Mouse (Mus musculus) monocyte, adult 5-6 weeks (primary cell): Measurements from ENCODE around the gene Klhdc2. TPM values are rescaled to one million over a fixed set of nuclear protein-coding genes. Genes with fewer than 3 reads are reported as not detected.

Experiments used
- ATAC-seq: fragments of 153-309, 156-312 bp; replicated peaks from 2 replicates; pipeline ENCODE4 v1.8.0; 2017; ENCODE audit warnings: mild to moderate bottlenecking; ENCODE audit not compliant: low TSS enrichment, insufficient number of reproducible peaks, severe bottlenecking, poor library complexity, low FRiP score
- total RNA-seq: library from RNA; stranded (forward); fragments of 200-1000, 200-491, 200-594 nt; gene quantifications from 3 replicates; pipeline ENCODE4 v1.2.3, GENCODE M21; 2017

Klhdc2 gene
- total RNA-seq, 1 experiment from 2014 or later, result 47.6 TPM

DNA sequence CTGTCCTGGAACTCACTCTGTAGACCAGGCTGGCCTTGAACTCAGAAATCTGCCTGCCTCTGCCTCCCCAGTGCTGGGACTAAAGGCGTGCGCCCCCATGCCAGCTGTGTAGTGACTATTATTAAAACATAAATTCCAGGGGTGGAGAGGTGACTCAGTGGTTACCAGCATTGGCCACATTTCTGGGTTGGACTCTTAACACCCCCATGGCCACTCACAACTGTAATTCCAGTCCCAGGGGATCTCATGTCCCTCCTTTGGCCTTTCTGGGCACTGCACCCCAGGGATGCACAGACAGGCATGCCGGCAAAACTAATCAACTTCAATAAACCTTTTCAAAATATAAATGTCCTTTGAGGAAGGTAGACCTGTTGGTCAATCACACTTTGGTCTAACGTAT, 1.8 kb downstream of the Klhdc2 start:
- no peak for ATAC-seq

DNA sequence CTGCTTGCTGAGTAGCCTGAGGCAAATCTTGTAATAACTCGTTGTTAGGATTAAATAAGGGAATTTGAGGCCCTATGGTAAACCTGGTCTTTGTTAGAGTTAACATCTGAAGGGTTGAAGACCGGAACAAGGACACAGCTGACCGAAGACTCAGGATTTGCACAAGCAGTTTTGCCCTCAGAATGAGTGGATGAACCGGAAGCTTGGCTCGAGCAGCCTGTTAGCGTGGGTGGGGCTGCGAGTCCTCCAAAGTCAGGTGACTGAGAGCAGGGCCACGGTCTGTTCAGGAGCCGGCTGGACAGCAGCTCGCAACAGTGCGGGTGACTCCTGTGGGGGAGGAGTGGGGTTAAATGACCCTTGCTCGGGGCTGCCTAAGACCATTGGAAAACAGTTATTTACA, 2.8 kb downstream of the Klhdc2 start:
- ATAC-seq, result no peak

DNA sequence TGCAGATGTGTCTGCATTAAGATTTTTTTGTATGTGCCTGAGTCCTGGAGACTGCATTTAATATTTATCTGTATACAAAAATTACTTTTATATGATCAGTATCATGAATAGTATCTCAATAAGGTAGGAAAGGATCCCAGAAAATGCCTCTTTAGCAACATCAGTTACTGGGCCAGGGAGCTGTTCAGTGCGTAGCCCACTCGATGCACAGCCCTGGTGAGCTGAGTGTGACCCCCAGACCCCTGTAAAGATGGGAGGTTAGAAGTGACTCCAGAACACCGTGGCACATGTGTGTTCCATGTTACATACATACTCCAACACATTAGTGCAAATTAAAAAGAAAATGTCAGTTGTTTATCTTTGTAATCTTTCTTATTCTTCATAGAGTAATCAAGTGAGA, 3.4 kb downstream of the Klhdc2 start:
- ATAC-seq, result no peak

DNA sequence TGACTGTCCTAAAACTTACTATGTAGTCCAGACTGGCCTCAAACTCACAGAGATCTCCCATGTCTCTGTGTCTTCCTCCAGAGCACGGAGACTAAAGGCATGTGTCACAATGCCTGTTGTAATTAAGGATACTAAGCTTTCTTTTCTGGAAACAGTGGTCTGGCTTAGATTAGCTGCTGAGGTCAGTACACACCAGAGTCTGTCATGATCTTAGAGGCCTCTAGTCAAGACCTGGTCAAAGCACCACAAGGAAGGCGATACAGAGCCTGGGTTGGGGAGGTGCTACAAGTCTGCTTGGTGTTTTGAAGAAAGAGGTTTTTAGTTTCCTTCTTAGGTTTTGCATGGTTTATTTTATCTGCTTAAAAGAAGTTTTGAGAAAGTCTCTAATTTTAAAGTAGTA, 3.9 kb downstream of the Klhdc2 start:
- no peak for ATAC-seq

DNA sequence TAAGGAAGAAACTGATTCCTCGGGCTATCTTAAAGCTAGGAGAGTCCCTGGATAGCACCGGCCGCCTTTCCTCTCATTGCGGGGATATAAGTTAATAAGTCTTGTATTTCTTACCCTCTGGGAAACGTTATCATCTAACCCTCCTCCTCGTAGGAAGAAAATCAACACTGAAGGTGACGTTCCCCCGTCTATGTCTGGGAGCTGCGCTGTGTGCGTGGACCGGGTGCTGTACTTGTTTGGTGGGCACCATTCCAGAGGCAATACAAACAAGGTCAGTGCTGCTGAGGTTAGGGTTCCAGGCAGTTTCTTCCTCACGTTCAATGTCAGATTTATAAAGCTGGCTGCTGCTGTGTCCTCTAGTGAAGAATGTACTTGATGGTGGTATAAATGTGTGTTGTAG, 5.7 kb downstream of the Klhdc2 start:
- no peak for ATAC-seq

DNA sequence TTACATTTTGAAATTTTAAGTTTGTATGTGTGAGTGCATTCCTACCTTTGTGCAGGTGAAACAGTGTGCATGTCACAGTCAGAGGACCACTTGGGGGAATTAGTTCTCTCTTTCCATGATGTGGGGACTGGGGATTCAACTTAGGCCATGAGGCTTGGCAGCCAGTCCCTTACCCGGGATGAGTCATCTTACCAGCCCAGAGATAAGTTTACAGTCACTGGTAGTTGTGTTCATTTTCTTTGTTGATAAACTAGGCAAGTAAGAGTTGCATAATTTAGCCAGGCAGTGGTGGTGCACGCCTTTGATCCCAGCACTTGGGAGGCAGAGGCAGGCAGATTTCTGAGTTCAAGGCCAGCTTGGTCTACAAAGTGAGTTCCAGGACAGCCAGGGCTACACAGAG, 7.6 kb downstream of the Klhdc2 start:
- no peak for ATAC-seq

DNA sequence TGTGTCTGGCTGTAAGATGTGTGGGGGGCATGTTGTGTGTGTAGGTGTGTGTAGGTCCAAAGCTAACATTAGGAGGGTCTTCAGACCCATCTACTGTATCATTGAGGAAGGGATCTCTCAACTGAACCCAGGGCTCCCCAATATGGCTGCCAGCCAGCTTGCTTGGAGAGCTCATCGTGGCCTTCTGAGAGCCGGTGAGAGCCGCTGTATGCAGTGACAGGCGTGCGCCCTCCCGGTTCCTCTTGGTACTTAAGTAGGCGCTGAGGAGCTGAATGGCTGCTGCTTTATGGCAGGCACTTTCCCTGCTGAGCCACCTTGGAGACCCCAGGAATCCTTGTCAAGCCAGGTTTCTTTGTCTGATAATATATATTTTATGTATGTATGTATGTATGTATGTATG, 9.9 kb downstream of the Klhdc2 start:
- no peak for ATAC-seq

DNA sequence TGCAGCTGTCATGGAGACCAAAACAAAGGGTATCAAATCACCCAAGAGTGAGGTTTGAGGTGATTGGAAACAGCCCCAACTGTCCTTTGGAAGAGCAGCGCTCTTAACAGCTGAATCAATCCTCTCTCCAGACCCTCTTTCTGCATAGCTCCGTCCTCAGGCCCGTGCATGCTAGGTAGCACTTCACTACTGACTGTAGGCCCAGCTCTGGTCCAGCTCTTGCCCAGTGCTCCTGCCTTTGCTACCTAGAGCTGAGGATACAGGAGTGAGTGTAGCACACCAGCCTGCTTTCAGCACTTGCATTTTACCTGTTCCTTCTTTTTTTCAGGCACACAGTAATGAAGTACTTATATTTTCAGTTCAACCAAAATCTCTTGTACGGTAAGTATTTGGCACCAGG, 13.2 kb downstream of the Klhdc2 start:
- ATAC-seq, result no peak

DNA sequence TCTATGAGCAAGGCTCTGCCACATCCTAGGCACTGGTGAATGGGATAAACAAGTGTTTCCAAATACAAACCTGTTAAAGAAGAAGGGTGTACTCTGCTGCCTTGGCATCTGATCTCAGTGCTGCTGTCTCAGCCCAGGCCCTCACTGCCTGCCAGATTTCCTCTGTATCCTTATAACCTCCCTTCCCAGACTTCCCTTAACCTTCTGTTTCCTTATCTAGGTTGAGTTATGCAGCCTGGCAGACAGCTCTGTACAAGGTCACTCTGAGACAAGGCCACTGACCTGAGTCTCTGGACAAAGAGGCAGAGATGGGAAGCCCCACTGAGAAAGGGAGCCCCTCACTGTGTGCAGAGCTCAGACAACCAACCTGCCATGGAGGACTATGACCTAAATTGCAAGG, 21.9 kb downstream of the Klhdc2 start:
- ATAC-seq, result no peak

DNA sequence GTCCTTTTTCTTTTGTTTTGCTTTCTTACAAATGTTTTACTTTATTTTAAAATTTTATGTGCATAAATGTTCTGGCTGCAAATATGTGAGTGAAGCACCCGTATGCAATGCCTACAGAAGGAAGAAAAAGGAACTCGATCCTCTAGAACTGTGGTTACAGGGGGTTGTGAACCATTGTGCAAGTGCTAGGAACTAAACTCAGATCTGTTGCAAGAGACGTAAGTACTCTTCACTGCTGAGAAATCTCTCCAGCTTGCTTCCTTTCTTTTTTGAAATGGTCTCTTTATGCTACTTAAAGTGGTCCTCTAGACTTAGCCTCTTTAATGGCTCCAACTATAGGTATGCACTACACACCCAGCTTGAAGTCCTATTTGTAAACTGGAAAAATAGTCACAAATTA, 34.7 kb downstream of the Klhdc2 start:
- peak; percentile 88 for ATAC-seq

DNA sequence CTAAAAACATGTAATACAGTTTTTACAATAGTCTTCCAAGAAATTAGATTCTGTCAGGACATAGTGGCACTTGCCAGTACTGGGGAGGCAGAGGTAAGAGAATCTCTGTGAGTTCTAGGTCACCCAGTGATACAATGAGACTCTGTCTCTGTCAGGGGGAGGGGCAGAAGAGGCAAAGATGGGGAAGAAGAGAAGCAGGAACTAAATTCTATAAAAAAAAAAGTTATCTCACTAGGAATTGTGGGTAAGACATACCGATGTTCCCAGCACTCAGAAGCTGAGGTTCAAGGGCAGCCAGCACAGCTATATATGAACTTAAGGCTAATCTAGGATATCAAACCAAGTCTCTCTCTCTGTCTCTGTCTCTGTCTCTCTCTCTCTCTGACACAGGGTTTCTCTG, 35.7 kb downstream of the Klhdc2 start:
- ATAC-seq, result peak; percentile 64

DNA sequence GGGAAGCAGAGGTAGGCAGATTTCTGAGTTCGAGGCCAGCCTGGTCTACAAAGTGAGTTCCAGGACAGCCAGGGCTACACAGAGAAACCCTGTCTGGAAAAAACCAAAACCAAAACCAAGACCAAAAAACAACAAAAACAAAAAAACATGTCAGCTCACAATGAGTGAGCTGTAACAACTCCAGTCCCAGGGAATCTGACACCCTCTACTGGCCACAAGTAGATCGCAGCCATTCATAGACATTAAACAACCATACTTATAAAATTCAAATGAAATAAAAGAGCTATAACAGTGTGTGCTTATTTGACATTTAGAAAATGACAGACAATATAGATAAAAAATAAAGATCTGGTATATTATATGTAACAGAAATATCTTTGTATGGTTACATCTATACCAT, 37.1 kb downstream of the Klhdc2 start:
- ATAC-seq, result 0 out of 2 replicates have a peak, but pooled peaks have one; percentile 55

DNA sequence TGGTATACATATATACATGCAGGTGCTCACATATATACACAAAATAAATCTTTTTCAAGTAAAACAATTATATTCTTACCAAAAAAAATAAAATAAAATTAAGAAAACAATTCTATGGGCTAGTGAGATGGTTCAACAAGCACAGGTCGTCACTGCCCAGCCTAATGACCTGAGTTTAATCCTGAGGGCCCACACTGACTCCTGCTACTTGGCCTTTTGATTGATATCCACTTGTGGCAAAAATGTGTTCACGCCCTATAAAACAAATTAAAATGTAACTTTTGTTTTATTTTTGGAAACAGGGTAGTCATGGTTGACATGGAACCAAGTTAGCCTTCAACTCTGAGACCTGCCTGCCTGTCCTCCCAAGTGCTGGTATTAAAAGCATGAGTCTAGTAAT, 53.4 kb downstream of the Klhdc2 start:
- ATAC-seq, result no peak

DNA sequence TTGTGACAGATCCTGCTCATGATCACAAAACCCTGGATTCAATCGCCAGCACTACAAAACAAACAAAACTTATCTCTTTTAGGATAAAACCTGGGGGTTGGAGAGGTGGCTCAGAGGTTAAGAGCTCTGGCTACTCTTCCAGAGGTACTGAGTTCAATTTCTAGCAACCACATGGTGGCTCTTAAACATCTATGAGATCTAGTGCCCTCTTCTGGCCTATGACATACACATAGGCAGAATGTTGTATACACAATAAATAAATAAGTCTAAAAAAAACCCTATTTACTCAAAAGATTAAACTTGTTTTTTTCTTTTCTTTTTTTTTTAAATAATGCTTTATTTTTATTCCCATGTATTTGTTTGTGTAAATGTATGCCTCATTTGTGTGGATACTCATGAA, 55.2 kb downstream of the Klhdc2 start:
- no peak for ATAC-seq

DNA sequence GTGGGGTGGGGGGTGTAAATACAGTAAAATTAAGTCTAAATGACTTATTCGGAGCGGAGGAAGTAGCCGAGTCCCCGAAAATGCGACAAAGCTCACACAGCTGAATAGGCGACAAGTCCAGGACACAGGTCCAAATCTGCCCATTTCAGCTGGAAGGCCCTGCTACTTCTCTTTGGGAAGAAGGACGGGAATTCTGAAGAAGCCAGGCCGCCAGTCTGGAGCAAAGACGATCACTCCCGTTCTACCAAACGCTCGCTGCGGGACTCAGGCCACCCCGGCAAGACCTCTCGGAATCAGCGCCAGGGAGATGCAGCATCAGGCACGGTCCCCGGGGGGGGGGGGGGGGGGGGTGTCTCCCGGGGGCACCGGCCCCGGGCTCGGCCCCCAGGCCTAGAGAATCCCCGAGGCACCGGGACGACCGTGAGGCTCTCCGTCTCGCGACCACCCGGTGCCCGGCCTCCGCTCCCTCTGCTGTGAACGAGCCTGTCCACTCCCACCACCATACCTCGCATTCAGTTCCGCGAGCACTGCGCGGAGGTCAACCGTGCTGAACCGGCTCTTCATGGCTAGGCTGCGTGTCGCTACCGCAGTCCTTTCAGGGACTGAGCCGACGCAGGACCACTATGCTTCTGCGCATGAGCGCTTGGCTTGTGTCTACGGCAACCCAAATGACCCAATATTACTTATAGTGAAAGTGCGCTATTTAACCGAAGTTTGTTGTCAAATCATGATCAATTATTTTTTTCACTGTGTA, 60.2 kb downstream of the Klhdc2 start, which contains the start of gene Nemf:
Nemf (minus strand) TSS at position 620 of the 754 bp plus-strand sequence.
- ATAC-seq, result peak; percentile 70

DNA sequence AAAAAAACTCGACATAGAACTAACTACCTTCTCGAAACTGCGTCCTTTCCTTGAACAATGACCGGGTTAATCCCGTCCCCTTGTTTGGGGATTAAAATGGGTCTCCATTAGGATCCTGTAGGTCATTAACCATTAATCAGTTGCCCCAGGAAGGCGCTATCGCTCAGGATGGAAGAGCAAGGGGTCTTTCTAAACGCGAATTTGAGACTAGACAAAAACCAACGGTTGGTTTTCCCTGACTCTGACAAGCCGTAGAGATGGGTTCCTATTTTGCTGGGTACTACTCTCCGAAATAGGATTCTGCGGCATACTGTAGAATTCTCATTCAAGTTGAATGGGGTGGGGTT, 60.8 kb downstream of the Klhdc2 start:
- ATAC-seq, result no peak

Other genes with a start within 250 kb of the Klhdc2 start
- 1,859 to 3,089 TPM (median 2,901 TPM) in 3 replicates for gene Rps29, start 137.5 kb upstream of the Klhdc2 start, total RNA-seq
- gene Lrr1, start 127.9 kb upstream of the Klhdc2 start, total RNA-seq, result not detected in 3 replicates
- 578 to 776 TPM (median 649 TPM) in 3 replicates for gene Rpl36al, start 112.6 kb upstream of the Klhdc2 start, total RNA-seq
- 70.5 to 79.5 TPM (median 70.6 TPM) in 3 replicates for gene Mgat2, start 112.5 kb upstream of the Klhdc2 start, total RNA-seq
- 9.2 to 15.1 TPM (median 9.6 TPM) in 3 replicates for gene Gm49383, start 99.6 kb upstream of the Klhdc2 start, total RNA-seq
- 1.3 to 3.4 TPM (median 1.7 TPM) in 3 replicates for gene Dnaaf2, start 98.3 kb upstream of the Klhdc2 start, total RNA-seq
- gene Gm49384, start 92.4 kb upstream of the Klhdc2 start, total RNA-seq, result 2.1 to 14.9 TPM (median 6.3 TPM) in 3 replicates
- 8.3 to 9.7 TPM (median 9.3 TPM) in 3 replicates for gene Pole2, start 68.5 kb upstream of the Klhdc2 start, total RNA-seq
- gene Klhdc1, start 55.5 kb upstream of the Klhdc2 start, total RNA-seq, result 6.5 to 8.6 TPM (median 6.7 TPM) in 3 replicates
- gene Nemf, start 60.5 kb downstream of the Klhdc2 start, total RNA-seq, result 89.6 to 137 TPM (median 117 TPM) in 3 replicates
- gene Arf6, start 75.5 kb downstream of the Klhdc2 start, total RNA-seq, result 213 to 230 TPM (median 223 TPM) in 3 replicates
- gene Gm9887, start 75.8 kb downstream of the Klhdc2 start, total RNA-seq, result not detected in 3 replicates